ENCODE assay signal across 15 mouse cellular contexts in genomic region chr7:120695196-120695595, GRCm38 (mm10). TPM values are rescaled to one million over a fixed set of nuclear protein-coding genes. Genes with fewer than 3 reads are reported as not detected.
"Had no signal": no experiment of that assay in that cellular context is flagged by ENCODE, and none has a peak within 500 bp of the region (broad histone marks: within the 10 kb centered on the region; RNA-seq: fewer than 3 reads in every experiment).

No protein-coding gene starts in this region.

- H3K4me2 ChIP-seq: limb, embryonic 13.5 days; midbrain, embryonic 12.5 days; neural tube, embryonic 15.5 days had no signal

- DNase-seq: kidney, postnatal 25 days; left cerebral cortex, postnatal 4 days; lung, adult 18-20 months; right cerebral cortex, adult 18-20 months; thymus, postnatal 4 days had no signal

- H3K9me3 ChIP-seq: limb, embryonic 13.5 days; midbrain, embryonic 12.5 days; neural tube, embryonic 15.5 days had no signal

- H3K4me3 ChIP-seq: limb, embryonic 13.5 days; midbrain, embryonic 12.5 days; myocyte; neural tube, embryonic 15.5 days had no signal

- H3K9ac ChIP-seq: limb, embryonic 13.5 days; liver, embryonic 14.5 days; midbrain, embryonic 12.5 days; neural tube, embryonic 15.5 days had no signal

- H3K27me3 ChIP-seq: limb, embryonic 13.5 days; midbrain, embryonic 12.5 days; neural tube, embryonic 15.5 days had no signal

- H3K27ac ChIP-seq: limb, embryonic 13.5 days; liver, embryonic 14.5 days; midbrain, embryonic 12.5 days; neural tube, embryonic 15.5 days; stomach, postnatal 0 days had no signal

- H3K4me1 ChIP-seq: midbrain, embryonic 12.5 days; neural tube, embryonic 15.5 days had no signal

RNA-seq across cellular contexts. Expression of gene Pdzd9, which starts 25.1 kb away (rescaled TPM):
- total RNA-seq: left cerebral cortex, adult 18-20 months; left cerebral cortex, postnatal 10 days; liver, adult 2 months; megakaryocyte-erythroid progenitor cell, adult 5-6 weeks had no signal
- polyA plus RNA-seq: liver, adult 2 months had no signal

RNA-seq across cellular contexts. Expression of gene Vwa3a, which starts 43.9 kb away (rescaled TPM):
- total RNA-seq: megakaryocyte-erythroid progenitor cell, adult 5-6 weeks had no signal
- polyA plus RNA-seq: liver, adult 2 months had no signal
